Mouse (Mus musculus) skeletal muscle tissue, postnatal 0 days (tissue): Measurements from ENCODE around the gene Gm16506. TPM values are rescaled to one million over a fixed set of nuclear protein-coding genes. Genes with fewer than 3 reads are reported as not detected.

Experiments
- polyA plus RNA-seq: library from polyadenylated mRNA; unstranded; fragments of >200 nt; fragmentation: Nextera tagmentation; extraction: Ambion mirVana; gene quantifications from 2 replicates; pipeline ENCODE4 v1.2.1, GENCODE M21; 2015

Gm16506 gene
- not detected in 2 replicates for polyA plus RNA-seq

GRCm38 (mm10) chr14:43727385-43727784 lies at the start of gene Gm16506:
Gm16506 (minus strand) TSS chr14:43727485.

GRCm38 (mm10) chr14:43747566-43747965 lies 20.3 kb upstream of the Gm16506 start, which contains the start of gene Gm6526:
Gm6526 (plus strand) TSS chr14:43747866.

GRCm38 (mm10) chr14:43697621-43698020 lies 29.7 kb downstream of the Gm16506 start, which contains the start of gene Gm7324:
Gm7324 (plus strand) TSS chr14:43697828.

GRCm38 (mm10) chr14:43677099-43677498 lies 50.2 kb downstream of the Gm16506 start, which contains the start of gene Gm8165:
Gm8165 (minus strand) TSS chr14:43677199.

Other genes with a start within 250 kb of the Gm16506 start
- gene Gm5799, start 183.9 kb downstream of the Gm16506 start, polyA plus RNA-seq, result not detected in 2 replicates
- gene Gm17654, start 148.3 kb downstream of the Gm16506 start, polyA plus RNA-seq, result not detected in 2 replicates
- gene Gm10375, start 119.5 kb downstream of the Gm16506 start, polyA plus RNA-seq, result not detected in 2 replicates
- gene Gm8165, start 50.3 kb downstream of the Gm16506 start, polyA plus RNA-seq, result not detected in 2 replicates
- 0.18 and 0.55 TPM in 2 replicates for gene Gm7324, start 29.7 kb downstream of the Gm16506 start, polyA plus RNA-seq
- not detected in 2 replicates for gene Gm6526, start 20.4 kb upstream of the Gm16506 start, polyA plus RNA-seq
- not detected in 2 replicates for gene Gm8180, start 57.3 kb upstream of the Gm16506 start, polyA plus RNA-seq
- gene Ear1, start 148.0 kb upstream of the Gm16506 start, polyA plus RNA-seq, result not detected in 2 replicates
- gene Ear10, start 196.1 kb upstream of the Gm16506 start, polyA plus RNA-seq, result not detected in 2 replicates
- 0.94 and 1.1 TPM in 2 replicates for gene Gm8113, start 197.9 kb upstream of the Gm16506 start, polyA plus RNA-seq
- gene Ang5, start 229.6 kb upstream of the Gm16506 start, polyA plus RNA-seq, result not detected in 2 replicates